Mouse (Mus musculus) urinary bladder, postnatal 10 days (tissue): ENCODE measurements around the gene Ccp110.

ENCODE experiments used
- DNase-seq: peaks from one replicate; pipeline ENCODE4 v3.0.0; 2022; ENCODE audit warnings: low spot score

Gene Ccp110

DNA sequence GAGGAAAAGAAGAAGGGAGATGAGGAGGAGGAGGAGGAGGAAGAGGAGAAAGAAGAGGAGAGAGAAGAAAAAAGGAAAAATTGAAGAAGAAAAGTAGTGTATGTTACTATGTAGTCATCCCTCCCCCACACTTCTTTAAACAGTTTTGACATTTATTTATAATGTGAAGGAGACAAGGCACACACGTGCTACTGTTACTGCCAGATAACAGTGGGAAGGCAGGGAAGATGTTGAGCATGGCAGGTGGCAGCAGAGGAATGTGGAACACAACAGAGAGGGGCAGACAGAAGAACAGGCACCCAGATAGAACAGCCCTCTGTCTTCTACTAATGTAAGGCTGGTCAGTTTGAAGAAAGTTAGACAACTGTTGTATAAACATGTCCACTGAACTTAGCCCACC is 57.3 kb downstream of the Ccp110 start:
- no peak for DNase-seq

GRCm38 (mm10) chr7:118773027-118773426 is 60.7 kb downstream of the Ccp110 start:
- DNase-seq = no peak

- no peak for DNase-seq
These were observed 63.6 kb downstream of the Ccp110 start for GRCm38 (mm10) chr7:118775991-118776390.

DNA sequence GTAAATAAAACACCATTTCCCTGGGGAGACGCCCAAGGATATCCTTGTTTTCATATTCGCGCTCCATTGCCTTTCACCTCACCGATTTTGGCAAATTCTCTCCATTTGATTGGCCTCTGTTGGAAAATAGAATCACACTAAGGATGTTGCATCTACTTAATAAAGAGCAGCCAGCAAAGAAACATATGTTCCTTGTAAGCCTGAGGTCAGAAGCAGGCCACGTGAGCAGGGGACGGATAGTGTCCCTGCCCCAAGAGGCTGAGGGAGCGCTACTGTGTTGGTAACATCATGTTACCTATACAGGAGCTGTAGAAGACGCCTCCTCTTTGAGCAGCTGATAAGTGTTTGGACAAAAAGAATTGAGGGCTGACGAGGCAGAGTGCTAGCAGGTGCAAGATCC is 64.1 kb downstream of the Ccp110 start:
- DNase-seq = no peak

DNA sequence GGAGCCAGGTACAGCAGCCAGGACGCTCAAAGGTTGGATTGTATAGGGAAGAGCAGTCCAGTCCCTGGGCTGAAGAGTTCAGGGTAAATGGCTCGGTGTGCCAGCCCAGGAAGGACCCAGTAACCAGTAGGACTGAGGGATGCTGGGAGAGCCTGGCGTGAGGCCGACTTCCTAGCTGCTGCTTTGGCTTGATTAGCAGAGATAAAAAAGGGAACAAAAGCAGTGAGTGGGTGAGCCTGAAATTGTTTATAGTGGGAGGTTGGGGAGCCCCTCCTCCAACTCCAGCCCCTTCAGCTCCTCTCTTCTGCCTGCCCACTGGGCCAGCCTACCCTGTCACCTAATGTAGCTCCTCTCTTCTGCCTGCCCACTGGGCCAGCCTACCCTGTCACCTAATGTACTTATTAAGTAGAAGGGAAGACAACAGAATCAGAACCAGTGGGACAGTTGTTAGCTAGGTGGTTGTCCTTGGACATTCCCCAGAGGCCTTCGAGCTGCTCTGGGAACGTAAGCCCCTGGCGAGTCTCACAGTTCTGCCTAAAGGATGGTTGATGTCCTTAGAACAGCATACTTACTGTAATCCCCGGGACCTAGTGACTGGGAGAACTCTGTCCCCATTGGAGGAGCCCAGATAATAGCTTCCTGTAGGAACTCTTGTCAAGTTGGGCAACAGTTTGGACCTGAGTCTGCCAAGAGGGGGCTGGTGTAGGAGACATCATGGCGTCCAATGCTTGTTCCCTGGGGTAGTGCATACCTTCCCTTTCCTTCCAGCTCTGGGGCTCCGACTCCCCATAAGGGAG is 65.4 kb downstream of the Ccp110 start:
- DNase-seq = no peak

GRCm38 (mm10) chr7:118778561-118778960 is 66.2 kb downstream of the Ccp110 start:
- DNase-seq = no peak

- no peak for DNase-seq
These were observed 71.1 kb downstream of the Ccp110 start for GRCm38 (mm10) chr7:118783305-118784001.

GRCm38 (mm10) chr7:118786091-118786490 is 73.7 kb downstream of the Ccp110 start:
- DNase-seq = no peak
